Mouse (Mus musculus) hindbrain, embryonic 14.5 days (tissue): ENCODE measurements at regions not wholly inside any gene's neighbourhood (a gene's known extent, or its start where the extent isn't known, plus 50 kb on each side); places are given as distances from the start of the nearest gene placed in this dataset.
A peak's percentile ranks its signal among the peaks of the same experiment; 100 is the strongest.

Experiments used
- ATAC-seq: fragments of 200-750 bp; cut with Nextera tagmentation; 2 replicates; pipeline ENCODE4 v1.8.0; 2017; ENCODE audit warnings: moderate number of reproducible peaks, mild to moderate bottlenecking, moderate TSS enrichment, moderate library complexity; ENCODE audit not compliant: low FRiP score
- DNase-seq: peaks from one replicate; pipeline ENCODE4 v3.0.0-alpha.2; 2015; ENCODE audit warnings: low spot score
- H3K27ac ChIP-seq: fragments of 300-500 bp; sonication (generic); 2 replicates; pipeline ENCODE4 v1.5.1; 2014; ENCODE audit warnings: mild to moderate bottlenecking, moderate library complexity
- H3K27me3 ChIP-seq: fragments of 300-500 bp; sonication (generic); 2 replicates; pipeline ENCODE4 v1.6.1; 2014; ENCODE audit warnings: mild to moderate bottlenecking, low read length, mixed read lengths; ENCODE audit not compliant: control insufficient read depth, insufficient read depth
- H3K36me3 ChIP-seq: fragments of 300-500 bp; sonication (generic); replicated peaks from 2 replicates; pipeline ENCODE4 v1.6.1; 2014; ENCODE audit not compliant: control insufficient read depth, insufficient read depth
- H3K4me1 ChIP-seq: fragments of 300-500 bp; sonication (generic); replicated peaks from 2 replicates; pipeline ENCODE4 v1.6.1; 2014; ENCODE audit warnings: antibody characterized with exemption, low read length, mixed read lengths; ENCODE audit not compliant: control insufficient read depth, insufficient read depth
- H3K4me2 ChIP-seq: fragments of 300-500 bp; sonication (generic); replicated peaks from 2 replicates; pipeline ENCODE4 v1.6.1; 2014; ENCODE audit warnings: mild to moderate bottlenecking, moderate library complexity
- H3K4me3 ChIP-seq: fragments of 300-500 bp; sonication (generic); replicated peaks from 2 replicates; pipeline ENCODE4 v1.5.1; 2014; ENCODE audit warnings: mild to moderate bottlenecking, low read length
- H3K9ac ChIP-seq: fragments of 300-500 bp; sonication (generic); 2 replicates; pipeline ENCODE4 v1.6.1; 2014
- H3K9me3 ChIP-seq: fragments of 300-500 bp; sonication (generic); 2 replicates; pipeline ENCODE4 v1.6.1; 2016; ENCODE audit warnings: low read length; ENCODE audit not compliant: control insufficient read depth
- WGBS: fragments of 180-500 bp; shearing (Covaris S2); extraction: QIAGEN DNeasy Blood & Tissue Kit; methylation state at CpG from one replicate; pipeline ENCODE4 v1.1.7; 2014; 5-methylcytosine and 5-hydroxymethylcytosine counted together

- WGBS = 43% methylated on average over 8 of the region's 8 CpGs
Measured at GRCm38 (mm10) chr7:113621316-113621715, 107.7 kb downstream of the Far1 start.

GRCm38 (mm10) chr7:113621898-113622510 is 108.4 kb downstream of the Far1 start:
- Histone ChIP-seq H3K9me3 (no peaks in the 10 kb centered on the region), H3K4me1 (peaks cover 9% of the 10 kb centered on the region; the same call in 1 of the 2 replicates), H3K27me3 (no peaks in the 10 kb centered on the region), H3K27ac (peak overlapping the region; percentile 63; the same call in 1 of the 2 replicates), H3K36me3 (no peaks in the 10 kb centered on the region), H3K4me2 (no peak overlapping the region), H3K9ac (no peak overlapping the region), H3K4me3 (no peak overlapping the region)
- peak; percentile 60 for DNase-seq
- 39% methylated on average over 13 of the region's 13 CpGs for WGBS
- ATAC-seq = peak; percentile 40; the same call in 1 of the 2 replicates

More at GRCm38 (mm10) chr7:113621316-113621715, 107.7 kb downstream of the Far1 start:
- H3K4me2 ChIP-seq = no peak overlapping the region
- H3K4me1 ChIP-seq = peaks cover 9% of the 10 kb centered on the region; the same call in 1 of the 2 replicates
- peak overlapping the region; percentile 63; the same call in 1 of the 2 replicates for H3K27ac ChIP-seq
- DNase-seq (no peak), ATAC-seq (peak; percentile 11; the same call in 1 of the 2 replicates)
- H3K36me3 ChIP-seq = no peaks in the 10 kb centered on the region
- no peak overlapping the region for H3K9ac ChIP-seq
- no peaks in the 10 kb centered on the region for H3K27me3 ChIP-seq
- H3K4me3 ChIP-seq = no peak overlapping the region
- H3K9me3 ChIP-seq = no peaks in the 10 kb centered on the region

GRCm38 (mm10) chr7:113623296-113623695 is 109.7 kb downstream of the Far1 start:
- Histone ChIP-seq H3K4me1 (peaks cover 9% of the 10 kb centered on the region; the same call in 1 of the 2 replicates), H3K36me3 (no peaks in the 10 kb centered on the region), H3K27me3 (no peaks in the 10 kb centered on the region), H3K4me3 (no peak overlapping the region), H3K27ac (no peak overlapping the region), H3K4me2 (no peak overlapping the region), H3K9me3 (no peaks in the 10 kb centered on the region), H3K9ac (no peak overlapping the region)
- ATAC-seq (no peak), DNase-seq (no peak)
- WGBS = 92% methylated on average over 4 of the region's 4 CpGs

- Histone ChIP-seq H3K4me3 (no peak overlapping the region), H3K4me1 (peaks cover 9% of the 10 kb centered on the region; the same call in 1 of the 2 replicates), H3K27me3 (no peaks in the 10 kb centered on the region), H3K36me3 (no peaks in the 10 kb centered on the region), H3K4me2 (no peak overlapping the region), H3K9me3 (no peaks in the 10 kb centered on the region), H3K9ac (no peak overlapping the region), H3K27ac (no peak overlapping the region)
- 91% methylated on average over 6 of the region's 6 CpGs for WGBS
- ATAC-seq (no peak), DNase-seq (no peak)
Measured at GRCm38 (mm10) chr7:113623962-113624361, 110.3 kb downstream of the Far1 start.

GRCm38 (mm10) chr7:113626734-113627133 is 113.1 kb downstream of the Far1 start:
- no peak overlapping the region for H3K4me3 ChIP-seq
- DNase-seq = no peak
- ATAC-seq = no peak
- H3K27ac ChIP-seq = no peak overlapping the region
- no peaks in the 10 kb centered on the region for H3K36me3 ChIP-seq
- H3K4me2 ChIP-seq = no peak overlapping the region
- H3K27me3 ChIP-seq = no peaks in the 10 kb centered on the region
- H3K9ac ChIP-seq = no peak overlapping the region
- no peaks in the 10 kb centered on the region for H3K9me3 ChIP-seq
- peaks cover 4% of the 10 kb centered on the region; the same call in 1 of the 2 replicates for H3K4me1 ChIP-seq

GRCm38 (mm10) chr7:113637011-113637600 is 123.5 kb downstream of the Far1 start:
- H3K9ac ChIP-seq = no peak overlapping the region
- H3K27me3 ChIP-seq = no peaks in the 10 kb centered on the region
- WGBS = 85% methylated on average over 4 of the region's 4 CpGs
- no peak overlapping the region for H3K4me2 ChIP-seq
- no peaks in the 10 kb centered on the region for H3K36me3 ChIP-seq
- ATAC-seq (no peak), DNase-seq (no peak)
- no peaks in the 10 kb centered on the region for H3K9me3 ChIP-seq
- H3K4me3 ChIP-seq = no peak overlapping the region
- no peaks in the 10 kb centered on the region for H3K4me1 ChIP-seq
- no peak overlapping the region for H3K27ac ChIP-seq

- no peaks in the 10 kb centered on the region for H3K36me3 ChIP-seq
- no peak overlapping the region for H3K9ac ChIP-seq
- DNase-seq (no peak), ATAC-seq (no peak)
- no peaks in the 10 kb centered on the region for H3K9me3 ChIP-seq
- H3K27ac ChIP-seq = no peak overlapping the region
- no peak overlapping the region for H3K4me3 ChIP-seq
- H3K27me3 ChIP-seq = no peaks in the 10 kb centered on the region
- no peak overlapping the region for H3K4me2 ChIP-seq
- WGBS = 59% methylated on average over 6 of the region's 6 CpGs
- no peaks in the 10 kb centered on the region for H3K4me1 ChIP-seq
Measured at GRCm38 (mm10) chr7:113638098-113638497, 124.5 kb downstream of the Far1 start.

- WGBS = 36% methylated on average over 7 of the region's 7 CpGs
- no peak overlapping the region for H3K4me2 ChIP-seq
Measured at GRCm38 (mm10) chr7:113642540-113642939, 123.3 kb upstream of the Spon1 start.

GRCm38 (mm10) chr7:113650631-113651030 is 115.2 kb upstream of the Spon1 start:
- Histone ChIP-seq H3K9ac (no peak overlapping the region), H3K27ac (no peak overlapping the region), H3K4me1 (no peaks in the 10 kb centered on the region), H3K9me3 (no peaks in the 10 kb centered on the region), H3K36me3 (no peaks in the 10 kb centered on the region), H3K4me2 (no peak overlapping the region), H3K4me3 (no peak overlapping the region), H3K27me3 (no peaks in the 10 kb centered on the region)
- WGBS = 45% methylated on average over 2 of the region's 2 CpGs
- DNase-seq (no peak), ATAC-seq (no peak)

More at GRCm38 (mm10) chr7:113642540-113642939, 123.3 kb upstream of the Spon1 start:
- no peaks in the 10 kb centered on the region for H3K36me3 ChIP-seq
- no peak for ATAC-seq
- peak; percentile 54 for DNase-seq
- no peaks in the 10 kb centered on the region for H3K9me3 ChIP-seq
- H3K27me3 ChIP-seq = no peaks in the 10 kb centered on the region
- H3K4me3 ChIP-seq = no peak overlapping the region
- H3K27ac ChIP-seq = no peak overlapping the region
- no peaks in the 10 kb centered on the region for H3K4me1 ChIP-seq
- no peak overlapping the region for H3K9ac ChIP-seq
